Mouse (Mus musculus) hindbrain, embryonic 13.5 days (tissue): ENCODE data around the gene Snip1. TPM values are rescaled to one million over a fixed set of nuclear protein-coding genes. Genes with fewer than 3 reads are reported as not detected.

ENCODE experiments used
- polyA plus RNA-seq: library from polyadenylated mRNA; unstranded; fragments of >200 nt; fragmentation: Nextera tagmentation; extraction: Ambion mirVana; gene quantifications from 2 replicates; pipeline ENCODE4 v1.2.1, GENCODE M21; 2015

The Snip1 gene
- polyA plus RNA-seq, 1 experiment from 2014 or later = 23.7 TPM

Other genes with a start within 250 kb of the Snip1 start
- gene Yrdc, start 216.0 kb upstream of the Snip1 start, polyA plus RNA-seq = 40.5 and 41.1 TPM in 2 replicates
- 77.8 and 84.4 TPM in 2 replicates for gene 1110065P20Rik, start 215.5 kb upstream of the Snip1 start, polyA plus RNA-seq
- gene Maneal, start 204.5 kb upstream of the Snip1 start, polyA plus RNA-seq = 8.1 and 8.8 TPM in 2 replicates
- gene Epha10, start 185.8 kb upstream of the Snip1 start, polyA plus RNA-seq = 5.4 and 6.2 TPM in 2 replicates
- gene 9930104L06Rik, start 129.6 kb upstream of the Snip1 start, polyA plus RNA-seq = 13.1 and 15.9 TPM in 2 replicates
- gene Cdca8, start 127.4 kb upstream of the Snip1 start, polyA plus RNA-seq = 37.2 and 44.6 TPM in 2 replicates
- gene Rspo1, start 80.2 kb upstream of the Snip1 start, polyA plus RNA-seq = 2.5 and 4.1 TPM in 2 replicates
- gene Gnl2, start 50.1 kb upstream of the Snip1 start, polyA plus RNA-seq = 90.6 and 95.9 TPM in 2 replicates
- 0.79 and 1.8 TPM in 2 replicates for gene Dnali1, start 969 bp upstream of the Snip1 start, polyA plus RNA-seq
- 162 and 174 TPM in 2 replicates for gene Meaf6, start 18.5 kb downstream of the Snip1 start, polyA plus RNA-seq
- gene Zc3h12a, start 61.2 kb downstream of the Snip1 start, polyA plus RNA-seq = 0.18 and 0.19 TPM in 2 replicates